ENCODE assay signal across 15 mouse cellular contexts in the genomic region with DNA sequence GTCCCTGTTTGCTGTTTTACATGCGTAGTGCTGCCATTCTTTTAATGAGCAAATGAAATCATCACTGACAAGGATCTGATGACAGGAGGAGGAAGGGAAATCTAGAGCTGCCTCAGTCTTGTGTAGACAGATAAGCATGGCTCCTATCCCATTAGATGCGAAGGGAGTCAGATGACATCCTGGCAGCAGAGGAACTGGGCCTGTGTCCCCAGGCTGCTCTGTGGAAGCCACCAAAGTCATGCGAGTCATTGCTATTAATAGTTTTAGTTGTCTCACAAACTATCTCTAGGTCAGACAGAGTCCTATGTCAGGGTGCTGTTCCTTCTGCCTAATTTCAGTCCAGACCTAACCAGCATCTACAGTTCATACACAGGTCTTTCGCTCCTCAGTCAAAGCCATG.
DNase-seq lines count a peak whose midpoint lies in the region; TF ChIP-seq lines count a peak whose summit lies in the region.
"Had no signal": no experiment of that assay in that cellular context is flagged by ENCODE, and none has a peak within 500 bp of the region (broad histone marks: within the 10 kb centered on the region; RNA-seq: fewer than 3 reads in every experiment).

No protein-coding gene starts in this region.

- intact Hi-C loops in heart, postnatal 14 days (cut with DNase I): loop anchor here (5.0 kb wide), 1 partner anchor 53 kb away; no protein-coding TSS in a partner anchor

- no peak for TF ChIP-seq CTCF in MEL (IDR thresholded peaks at IDR 0.05 in 2 of 3, conservative IDR thresholded peaks at IDR 0.05 in 1 of 3; ENCODE audit: control insufficient read depth in 1 of 3, insufficient read depth in 1 of 3, low read depth in 2 of 3, low read length in 3 of 3, poor library complexity in 1 of 3, severe bottlenecking in 1 of 3)

- peaks cover 5 to 10% of the 10 kb centered on the region in 2 experiments for H3K36me3 ChIP-seq in MEL (ENCODE audit: control insufficient read depth in 1 of 2, insufficient read depth in 2 of 2, low read length in 2 of 2)
- H3K36me3 ChIP-seq in embryonic facial prominence, embryonic 10.5 days (replicated peaks): no peaks in the 10 kb centered on the region
- H3K36me3 ChIP-seq: embryonic facial prominence, embryonic 13.5 days; midbrain, embryonic 12.5 days had no signal

- H3K4me1 ChIP-seq in MEL (ENCODE audit: control insufficient read depth in 1 of 2, insufficient read depth in 2 of 2, low read length in 2 of 2): peaks cover 2 to 13% of the 10 kb centered on the region in 2 experiments
- peaks cover 17% of the 10 kb centered on the region for H3K4me1 ChIP-seq in embryonic facial prominence, embryonic 10.5 days

- no peak overlapping the region for H3K9ac ChIP-seq in MEL (ENCODE audit: control insufficient read depth, low read depth, low read length, poor library complexity, severe bottlenecking)
- H3K9ac ChIP-seq: embryonic facial prominence, embryonic 13.5 days; liver, embryonic 14.5 days; midbrain, embryonic 12.5 days had no signal

- no peak for TF ChIP-seq POLR2A in MEL (IDR thresholded peaks at IDR 0.05; ENCODE audit: control insufficient read depth in 1 of 2, insufficient read depth in 1 of 2, low read depth in 1 of 2, low read length in 2 of 2, poor library complexity in 1 of 2)

- 87% methylated on average over 4 of the region's 4 CpGs for WGBS in embryonic facial prominence, embryonic 10.5 days

- H3K27me3 ChIP-seq in MEL (ENCODE audit: control insufficient read depth in 1 of 2, insufficient read depth in 2 of 2, low read length in 2 of 2): no peaks in the 10 kb centered on the region
- H3K27me3 ChIP-seq in embryonic facial prominence, embryonic 10.5 days (replicated peaks; ENCODE audit: low read depth, poor library complexity, severe bottlenecking): no peaks in the 10 kb centered on the region
- H3K27me3 ChIP-seq: embryonic facial prominence, embryonic 13.5 days had no signal

- no peak overlapping the region for H3K4me3 ChIP-seq in MEL (ENCODE audit: control insufficient read depth in 1 of 2, insufficient read depth in 1 of 2, low read depth in 2 of 2, low read length in 2 of 2)
- H3K4me3 ChIP-seq in embryonic facial prominence, embryonic 10.5 days: no peak overlapping the region
- H3K4me3 ChIP-seq: embryonic facial prominence, embryonic 13.5 days; layer of hippocampus, adult 2 months; midbrain, embryonic 12.5 days had no signal

- peak; percentile 42 for DNase-seq in kidney, adult 9 months
- DNase-seq in kidney, adult 18-20 months: no peak
- DNase-seq in MEL (ENCODE audit: low read depth, low spot score): peak; percentile 31
- peak; percentile 45 to 68 for DNase-seq in gastrocnemius, adult 8-10 months (ENCODE audit: low spot score in 2 of 2)
- DNase-seq in heart, postnatal 14 days: peak; percentile 49 to 58
- DNase-seq in embryonic facial prominence, embryonic 10.5 days (ENCODE audit: low spot score): no peak
- DNase-seq in ovary, postnatal 36 days (ENCODE audit: low spot score): no peak
- DNase-seq: adrenal gland, postnatal 14 days; cerebellum, postnatal 25 days; spleen, adult 18-20 months had no signal

- no peaks in the 10 kb centered on the region for H3K9me3 ChIP-seq in MEL (replicated peaks; ENCODE audit: insufficient read depth, low read length)
- H3K9me3 ChIP-seq in embryonic facial prominence, embryonic 10.5 days: no peaks in the 10 kb centered on the region
- H3K9me3 ChIP-seq: embryonic facial prominence, embryonic 13.5 days had no signal

- no peak for TF ChIP-seq EP300 in MEL (IDR thresholded peaks at IDR 0.05; ENCODE audit: low read depth in 1 of 2, low read length in 2 of 2)

- H3K79me2 ChIP-seq in MEL (ENCODE audit: control insufficient read depth, insufficient read depth, low read length, poor library complexity): no peaks in the 10 kb centered on the region

- no peak for TF ChIP-seq RAD21 in MEL (IDR thresholded peaks at IDR 0.05; ENCODE audit: low read depth, low read length)

- no peak overlapping the region for H3K27ac ChIP-seq in MEL (ENCODE audit: control insufficient read depth, low read depth, low read length)
- H3K27ac ChIP-seq in embryonic facial prominence, embryonic 10.5 days (replicated peaks): no peak overlapping the region
- H3K27ac ChIP-seq: embryonic facial prominence, embryonic 13.5 days; layer of hippocampus, adult 2 months; liver, embryonic 14.5 days; midbrain, embryonic 12.5 days; stomach, postnatal 0 days had no signal

TF ChIP-seq in MEL, 35 proteins besides CTCF, POLR2A, EP300 and RAD21:
- no peak for TF ChIP-seq SMC3 (IDR thresholded peaks at IDR 0.05; ENCODE audit: low read depth, low read length)
- no peak for TF ChIP-seq TCF12 (IDR thresholded peaks at IDR 0.05; ENCODE audit: low read depth, low read length)
- TF ChIP-seq E2F4 (IDR thresholded peaks at IDR 0.05; ENCODE audit: borderline replicate concordance, low read depth, low read length): no peak
- no peak for TF ChIP-seq ZNF384 (IDR thresholded peaks at IDR 0.05; ENCODE audit: low read depth, low read length)
- no peak for TF ChIP-seq MAFK (IDR thresholded peaks at IDR 0.05; ENCODE audit: borderline replicate concordance, low read depth, low read length)
TF ChIP-seq in MEL: peak in this region for 0.

Comparison
In these comparisons a context has a peak if more than half of its experiments do, and no peak if none do; other contexts are left out.
1. DNase-seq: peak in kidney, adult 9 months (single experiment), MEL (single experiment), gastrocnemius, adult 8-10 months (2 of 2) and heart, postnatal 14 days (2 of 2); none in kidney, adult 18-20 months (single experiment), embryonic facial prominence, embryonic 10.5 days (single experiment) and ovary, postnatal 36 days (single experiment).